Mouse (Mus musculus) olfactory bulb, adult 2 months (tissue): ENCODE measurements around the gene Elmod2.

Source experiments
- CTCF ChIP-seq: fragments of 200-500 bp; IDR thresholded peaks from 2 replicates; pipeline ENCODE4 v1.5.1; 2012; ENCODE audit warnings: low read depth, mild to moderate bottlenecking, low read length, moderate library complexity; ENCODE audit not compliant: insufficient read depth
- POLR2A ChIP-seq: fragments of 200-500 bp; IDR thresholded peaks from 2 replicates; pipeline ENCODE4 v1.6.1; 2012; ENCODE audit warnings: mild to moderate bottlenecking, low read depth, low read length, moderate library complexity; ENCODE audit not compliant: insufficient read depth

DNA sequence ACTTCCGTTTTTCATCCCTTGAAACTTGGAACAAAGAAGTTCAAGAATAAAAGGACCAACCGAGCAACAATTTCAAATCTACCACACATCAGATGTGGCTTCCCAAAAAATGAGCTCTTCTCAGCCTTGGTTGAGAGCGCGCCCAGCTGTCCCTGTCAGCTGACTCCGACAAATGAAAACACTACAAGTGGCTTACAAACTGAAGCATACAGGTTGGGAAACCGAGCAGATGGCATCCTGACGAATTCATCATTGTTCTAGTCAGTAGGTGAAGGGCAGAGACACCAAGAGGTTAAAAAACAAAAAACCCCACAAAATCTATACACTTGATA lies 753 bp downstream of the Elmod2 start:
- TF ChIP-seq POLR2A: no peak
- no peak for TF ChIP-seq CTCF
